Mouse (Mus musculus) kidney, embryonic 14.5 days (tissue): Measurements from ENCODE around the gene Rnf17. TPM values are rescaled to one million over a fixed set of nuclear protein-coding genes. Genes with fewer than 3 reads are reported as not detected.

Experiments
- ATAC-seq: fragments of 200-750 bp; cut with Nextera tagmentation; 2 replicates; pipeline ENCODE4 v1.8.0; 2017; ENCODE audit warnings: moderate number of reproducible peaks, mild to moderate bottlenecking, moderate TSS enrichment, moderate library complexity; ENCODE audit not compliant: low FRiP score, low TSS enrichment
- H3K27ac ChIP-seq: fragments of 300-500 bp; sonication (generic); 2 replicates; pipeline ENCODE4 v1.5.1; 2014; ENCODE audit warnings: low read depth, mild to moderate bottlenecking, low read length, moderate library complexity, mixed read lengths
- H3K27me3 ChIP-seq: fragments of 300-500 bp; sonication (generic); 2 replicates; pipeline ENCODE4 v1.6.1; 2014; ENCODE audit warnings: mild to moderate bottlenecking, low read length; ENCODE audit not compliant: control insufficient read depth, insufficient read depth
- H3K36me3 ChIP-seq: fragments of 300-500 bp; sonication (generic); 2 replicates; pipeline ENCODE4 v1.6.1; 2014; ENCODE audit warnings: low read length, mixed read lengths; ENCODE audit not compliant: control insufficient read depth, insufficient read depth
- H3K4me1 ChIP-seq: fragments of 300-500 bp; sonication (generic); 2 replicates; pipeline ENCODE4 v1.6.1; 2014; ENCODE audit warnings: low read length, mixed read lengths; ENCODE audit not compliant: control insufficient read depth, insufficient read depth
- H3K4me2 ChIP-seq: fragments of 300-500 bp; sonication (generic); replicated peaks from 2 replicates; pipeline ENCODE4 v1.6.1; 2014; ENCODE audit warnings: low read depth, mild to moderate bottlenecking, low read length
- H3K4me3 ChIP-seq: fragments of 300-500 bp; sonication (generic); 2 replicates; pipeline ENCODE4 v1.5.1; 2014; ENCODE audit warnings: mild to moderate bottlenecking, low read length
- H3K9ac ChIP-seq: fragments of 300-500 bp; sonication (generic); 2 replicates; pipeline ENCODE4 v1.6.1; 2014; ENCODE audit warnings: low read depth, mild to moderate bottlenecking, low read length, moderate library complexity
- H3K9me3 ChIP-seq: fragments of 300-500 bp; sonication (generic); 2 replicates; pipeline ENCODE4 v1.6.1; 2016; ENCODE audit warnings: low read length; ENCODE audit not compliant: control insufficient read depth
- WGBS: fragments of 180-500 bp; shearing (Covaris S2); extraction: QIAGEN DNeasy Blood & Tissue Kit; methylation state at CpG from one replicate; pipeline ENCODE4 v1.1.7; 2014; 5-methylcytosine and 5-hydroxymethylcytosine counted together
- polyA plus RNA-seq: library from polyadenylated mRNA; unstranded; fragments of >200 nt; fragmentation: Nextera tagmentation; extraction: Ambion mirVana; gene quantifications from 2 replicates; pipeline ENCODE4 v1.2.1, GENCODE M21; 2014

The Rnf17 gene
- polyA plus RNA-seq, 1 experiment from 2014 or later: 1.6 TPM

- Histone ChIP-seq H3K9me3 (no peaks in the 10 kb centered on the region), H3K9ac (no peak overlapping the region), H3K36me3 (peaks cover 12% of the 10 kb centered on the region; the same call in 1 of the 2 replicates), H3K4me1 (no peaks in the 10 kb centered on the region), H3K27me3 (no peaks in the 10 kb centered on the region), H3K27ac (no peak overlapping the region), H3K4me3 (no peak overlapping the region), H3K4me2 (no peak overlapping the region)
- 95% methylated on average over 4 of the region's 4 CpGs for WGBS
- ATAC-seq: no peak
Observed at GRCm38 (mm10) chr14:56545491-56545890, 143.1 kb downstream of the Rnf17 start.

GRCm38 (mm10) chr14:56550960-56551359, 148.6 kb downstream of the Rnf17 start:
- 90% methylated on average over 4 of the region's 4 CpGs for WGBS
- no peaks in the 10 kb centered on the region for H3K4me1 ChIP-seq
- H3K27me3 ChIP-seq: no peaks in the 10 kb centered on the region
- no peak overlapping the region for H3K9ac ChIP-seq
- peaks cover 14% of the 10 kb centered on the region; the same call in 1 of the 2 replicates for H3K36me3 ChIP-seq
- no peak overlapping the region for H3K4me2 ChIP-seq
- no peak overlapping the region for H3K4me3 ChIP-seq
- no peak for ATAC-seq
- H3K27ac ChIP-seq: no peak overlapping the region
- H3K9me3 ChIP-seq: no peaks in the 10 kb centered on the region

DNA sequence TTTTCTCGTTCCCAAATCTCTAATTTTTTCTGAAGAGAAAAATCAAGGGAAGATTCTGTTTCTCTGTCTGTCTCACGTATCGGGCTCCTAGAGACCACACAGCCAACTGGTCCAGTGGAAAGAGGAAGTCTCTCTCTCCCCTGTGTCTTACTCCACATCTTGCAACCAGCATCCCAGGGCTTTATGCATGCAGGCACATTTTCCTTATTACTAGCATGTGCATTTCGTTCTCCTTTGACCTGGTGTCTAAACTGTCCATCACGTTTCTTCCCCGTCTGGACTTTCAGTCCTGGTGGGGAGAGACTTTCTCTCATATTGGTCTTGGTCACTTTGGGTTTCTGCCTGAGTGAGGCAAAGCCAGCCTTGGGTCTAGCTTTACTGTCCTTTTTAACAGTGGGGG, 150.5 kb downstream of the Rnf17 start:
- H3K36me3 ChIP-seq: peaks cover 14% of the 10 kb centered on the region; the same call in 1 of the 2 replicates
- H3K4me3 ChIP-seq: no peak overlapping the region
- H3K4me2 ChIP-seq: no peak overlapping the region
- ATAC-seq: no peak
- no peak overlapping the region for H3K9ac ChIP-seq
- H3K4me1 ChIP-seq: no peaks in the 10 kb centered on the region
- WGBS: 91% methylated on average over 6 of the region's 6 CpGs
- no peaks in the 10 kb centered on the region for H3K9me3 ChIP-seq
- no peak overlapping the region for H3K27ac ChIP-seq
- no peaks in the 10 kb centered on the region for H3K27me3 ChIP-seq

GRCm38 (mm10) chr14:56553331-56553730, 150.9 kb downstream of the Rnf17 start:
- 94% methylated on average over 7 of the region's 7 CpGs for WGBS
- Histone ChIP-seq H3K36me3 (peaks cover 14% of the 10 kb centered on the region; the same call in 1 of the 2 replicates), H3K4me2 (no peak overlapping the region), H3K9me3 (no peaks in the 10 kb centered on the region), H3K27me3 (no peaks in the 10 kb centered on the region), H3K4me1 (no peaks in the 10 kb centered on the region), H3K4me3 (no peak overlapping the region), H3K9ac (no peak overlapping the region), H3K27ac (no peak overlapping the region)
- no peak for ATAC-seq

- H3K9ac ChIP-seq: no peak overlapping the region
- no peaks in the 10 kb centered on the region for H3K9me3 ChIP-seq
- ATAC-seq: no peak
- H3K27ac ChIP-seq: no peak overlapping the region
- peaks cover 18% of the 10 kb centered on the region; the same call in 1 of the 2 replicates for H3K36me3 ChIP-seq
- no peaks in the 10 kb centered on the region for H3K4me1 ChIP-seq
- no peaks in the 10 kb centered on the region for H3K27me3 ChIP-seq
- no peak overlapping the region for H3K4me3 ChIP-seq
- WGBS: 92% methylated on average over 2 of the region's 2 CpGs
- H3K4me2 ChIP-seq: no peak overlapping the region
Observed at GRCm38 (mm10) chr14:56554716-56555115, 152.3 kb downstream of the Rnf17 start.

DNA sequence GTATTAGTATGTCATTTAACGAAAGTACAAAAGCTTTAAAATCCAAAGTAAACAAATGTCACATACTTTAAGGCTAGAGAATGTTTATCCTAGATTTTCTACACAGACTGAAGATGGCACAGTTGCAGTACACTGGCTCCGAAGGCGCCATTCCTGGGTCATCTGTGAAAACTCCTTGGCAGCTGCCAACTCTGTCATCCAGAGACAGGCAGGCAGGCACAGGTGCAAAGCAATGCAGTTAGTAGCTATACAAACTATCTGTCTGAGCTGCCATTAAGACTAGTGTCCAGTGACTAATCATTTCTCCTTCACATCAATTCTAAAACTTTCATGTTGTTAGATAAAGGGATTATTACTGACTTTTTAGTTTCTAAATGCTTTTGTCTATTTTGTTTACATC, 156.8 kb downstream of the Rnf17 start:
- ATAC-seq: no peak

DNA sequence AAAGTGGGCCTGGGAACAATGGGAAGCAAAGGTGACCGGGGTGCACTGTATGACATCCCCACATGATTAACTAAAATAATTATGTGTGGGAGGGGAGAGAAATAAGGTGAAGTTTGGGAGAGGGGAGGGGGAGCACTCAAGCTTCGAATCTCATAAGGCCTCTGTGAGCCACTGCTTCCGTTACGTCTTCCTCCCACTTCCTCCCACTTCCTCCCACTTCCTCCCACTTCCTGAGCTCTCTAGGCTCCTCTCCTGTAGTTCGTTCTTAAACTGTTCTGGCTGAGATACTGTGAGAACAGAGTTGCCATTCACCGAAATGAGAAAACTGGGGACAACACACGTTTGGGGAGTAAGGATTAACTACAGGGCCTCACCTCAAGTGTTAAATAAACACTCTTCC, 165.1 kb downstream of the Rnf17 start:
- no peaks in the 10 kb centered on the region for H3K27me3 ChIP-seq
- 41% methylated on average over 7 of the region's 7 CpGs for WGBS
- ATAC-seq: no peak
- peaks cover 7% of the 10 kb centered on the region for H3K36me3 ChIP-seq
- no peak overlapping the region for H3K9ac ChIP-seq
- H3K9me3 ChIP-seq: no peaks in the 10 kb centered on the region
- H3K4me2 ChIP-seq: no peak overlapping the region
- no peak overlapping the region for H3K4me3 ChIP-seq
- peak overlapping the region; percentile 24; the same call in 1 of the 2 replicates for H3K27ac ChIP-seq
- 0 out of 2 replicates have a peak, but pooled peaks cover 4% of the 10 kb centered on the region for H3K4me1 ChIP-seq

More for the DNA sequence above, 156.8 kb downstream of the Rnf17 start:
- H3K4me2 ChIP-seq: no peak overlapping the region
- H3K36me3 ChIP-seq: peaks cover 11% of the 10 kb centered on the region
- no peaks in the 10 kb centered on the region for H3K27me3 ChIP-seq
- H3K4me3 ChIP-seq: no peak overlapping the region
- WGBS: 88% methylated on average over 3 of the region's 3 CpGs
- H3K27ac ChIP-seq: no peak overlapping the region
- H3K4me1 ChIP-seq: no peaks in the 10 kb centered on the region
- no peak overlapping the region for H3K9ac ChIP-seq
- no peaks in the 10 kb centered on the region for H3K9me3 ChIP-seq

- Histone ChIP-seq H3K4me1 (0 out of 2 replicates have a peak, but pooled peaks cover 4% of the 10 kb centered on the region), H3K27ac (no peak overlapping the region), H3K9me3 (no peaks in the 10 kb centered on the region), H3K4me3 (no peak overlapping the region), H3K9ac (no peak overlapping the region), H3K27me3 (no peaks in the 10 kb centered on the region), H3K4me2 (no peak overlapping the region), H3K36me3 (no peaks in the 10 kb centered on the region)
- WGBS: 83% methylated on average over 4 of the region's 4 CpGs
- no peak for ATAC-seq
Observed at GRCm38 (mm10) chr14:56569041-56569440, 166.7 kb downstream of the Rnf17 start.

DNA sequence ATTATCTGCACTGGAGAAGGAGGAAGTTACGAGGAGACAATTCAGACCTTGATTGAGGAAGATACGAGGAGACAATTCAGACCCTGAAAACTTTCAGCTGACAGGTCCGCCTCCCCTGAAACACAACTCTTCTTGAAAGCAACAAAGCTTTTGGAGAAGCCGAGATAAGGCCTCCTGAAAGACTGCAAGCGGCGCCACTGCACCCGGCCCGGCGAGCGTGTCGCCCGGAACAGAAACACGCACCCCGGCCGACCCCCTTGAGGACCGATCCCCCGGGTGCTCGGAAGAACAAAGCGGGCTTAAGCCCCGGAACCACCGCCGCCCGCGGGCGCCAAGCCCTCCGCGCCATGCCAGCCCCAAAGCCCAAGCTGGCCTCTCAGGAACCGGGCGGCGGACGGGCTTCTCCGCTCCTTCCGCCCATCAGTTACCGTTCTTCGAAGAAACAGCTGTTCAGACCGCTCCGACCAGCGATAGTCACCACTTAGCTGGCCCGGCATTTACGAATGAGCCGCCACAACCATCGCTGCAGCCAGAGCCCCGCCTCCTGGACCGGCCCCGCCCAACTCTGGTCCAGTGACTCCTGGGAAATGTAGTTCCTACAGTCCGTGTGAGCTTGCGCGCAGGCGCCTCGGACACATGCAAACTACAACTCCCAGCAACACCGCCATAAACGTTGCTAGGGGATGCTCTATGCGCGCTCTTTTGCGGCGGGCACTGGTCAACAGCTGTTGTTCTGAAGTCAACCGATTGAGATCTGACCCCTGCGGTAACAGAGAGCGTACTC, 169.1 kb downstream of the Rnf17 start:
- Histone ChIP-seq H3K36me3 (no peaks in the 10 kb centered on the region), H3K4me3 (peak overlapping the region; percentile 85), H3K27me3 (no peaks in the 10 kb centered on the region), H3K4me2 (peak overlapping the region; percentile 67), H3K4me1 (peaks cover 12% of the 10 kb centered on the region; the same call in 1 of the 2 replicates), H3K9ac (peak overlapping the region; percentile 72), H3K9me3 (no peaks in the 10 kb centered on the region), H3K27ac (peak overlapping the region; percentile 74)
- under 1% methylated on average over 55 of the region's 59 CpGs for WGBS
- peak; percentile 99 for ATAC-seq
